Mouse (Mus musculus): ENCODE measurements around the gene Tmem222. TPM values are rescaled to one million over a fixed set of nuclear protein-coding genes. Genes with fewer than 3 reads are reported as not detected.

Gene Tmem222
- total and polyA plus RNA-seq, 3 experiments: 51.8 to 69.2 TPM; not detected in 1

GRCm38 (mm10) chr4:133285950-133286349 is 8.4 kb upstream of the Tmem222 start (continued):
- TF ChIP-seq HCFC1 (IDR thresholded peaks at IDR 0.05; ENCODE audit: low read depth, low read length): peak; percentile 52; the same call in 1 of the 2 replicates
- TF ChIP-seq POLR2AphosphoS2 (IDR thresholded peaks at IDR 0.05; ENCODE audit: low read length): peak; percentile 38; the same call in 1 of the 2 replicates
- peak; percentile 98 for TF ChIP-seq MAX (IDR thresholded peaks at IDR 0.05; ENCODE audit: low read length)
- peak; percentile 100 for TF ChIP-seq TCF12 (IDR thresholded peaks at IDR 0.05; ENCODE audit: low read depth, low read length)
- peak; percentile 98 for TF ChIP-seq SIN3A (IDR thresholded peaks at IDR 0.05; ENCODE audit: low read length)
- TF ChIP-seq RCOR1 (IDR thresholded peaks at IDR 0.05; ENCODE audit: low read depth, low read length): peak; percentile 90
- TF ChIP-seq ELF1 (IDR thresholded peaks at IDR 0.05; ENCODE audit: low read depth, low read length): 0 out of 2 replicates have a peak, but pooled peaks have one; percentile 30
- no peak for TF ChIP-seq SMC3 (IDR thresholded peaks at IDR 0.05; ENCODE audit: low read depth, low read length)
- no peak for TF ChIP-seq CTCF (IDR thresholded peaks at IDR 0.05 in 2 of 3, conservative IDR thresholded peaks at IDR 0.05 in 1 of 3; ENCODE audit: control insufficient read depth in 1 of 3, insufficient read depth in 1 of 3, low read depth in 2 of 3, low read length in 3 of 3, poor library complexity in 1 of 3, severe bottlenecking in 1 of 3)
- no peak for TF ChIP-seq ZMIZ1 (IDR thresholded peaks at IDR 0.05; ENCODE audit: low read depth, low read length)
- TF ChIP-seq JUND (IDR thresholded peaks at IDR 0.05; ENCODE audit: low read depth, low read length): no peak
- TF ChIP-seq POLR2A (IDR thresholded peaks at IDR 0.05; ENCODE audit: control insufficient read depth in 1 of 2, insufficient read depth in 1 of 2, low read depth in 1 of 2, low read length in 2 of 2, poor library complexity in 1 of 2): no peak
- no peak for TF ChIP-seq E2F4 (IDR thresholded peaks at IDR 0.05; ENCODE audit: borderline replicate concordance, low read depth, low read length)
- peak; percentile 99 for TF ChIP-seq MXI1 (IDR thresholded peaks at IDR 0.05; ENCODE audit: low read depth, low read length)
- 0 out of 4 replicates have a peak, but pooled peaks of 1 of the 2 experiments have one; percentile 26 for TF ChIP-seq USF2 (IDR thresholded peaks at IDR 0.05; ENCODE audit: borderline replicate concordance in 1 of 2, insufficient read depth in 1 of 2, low read depth in 1 of 2, low read length in 2 of 2)
- TF ChIP-seq MYB (IDR thresholded peaks at IDR 0.05; ENCODE audit: low read depth, low read length): peak; percentile 39; the same call in 1 of the 2 replicates
- peak; percentile 95 for TF ChIP-seq ETS1 (IDR thresholded peaks at IDR 0.05; ENCODE audit: low read depth, low read length)
- peak; percentile 87 for TF ChIP-seq USF1 (IDR thresholded peaks at IDR 0.05; ENCODE audit: low read depth, low read length)
- no peak for TF ChIP-seq CHD1 (IDR thresholded peaks at IDR 0.05; ENCODE audit: low read depth, low read length)
- 0 out of 2 replicates have a peak, but pooled peaks have one; percentile 57 for TF ChIP-seq MAZ (IDR thresholded peaks at IDR 0.05; ENCODE audit: low read depth, low read length)

DNA sequence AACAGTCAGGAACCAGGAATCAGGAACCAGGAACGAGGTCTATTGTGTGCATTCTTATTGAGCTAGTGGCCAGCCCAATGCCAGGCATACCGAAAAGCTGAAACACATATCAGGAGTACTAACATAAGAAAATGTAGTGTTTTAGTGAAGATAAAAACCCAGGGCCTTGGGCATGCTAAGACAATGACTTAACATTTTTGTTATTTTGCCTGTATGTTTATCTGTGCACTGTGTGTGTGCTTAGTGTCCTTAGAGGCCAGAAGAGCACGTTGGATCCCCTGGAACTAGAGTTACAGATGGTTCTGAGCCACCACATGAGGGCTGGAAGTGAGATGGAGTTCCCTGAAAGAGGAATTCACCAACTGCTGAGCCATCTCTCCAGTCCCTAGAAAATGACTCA is 7.7 kb upstream of the Tmem222 start:
- Histone ChIP-seq H3K9me3 (replicated peaks; ENCODE audit: insufficient read depth, low read length) (no peaks in the 10 kb centered on the region), H3K27me3 (ENCODE audit: control insufficient read depth in 1 of 2, insufficient read depth in 2 of 2, low read length in 2 of 2) (no peaks in the 10 kb centered on the region), H3K36me3 (ENCODE audit: control insufficient read depth in 1 of 2, insufficient read depth in 2 of 2, low read length in 2 of 2) (peaks cover 0 to 39% of the 10 kb centered on the region in 2 experiments; a peak in 2 of 4 replicates), H3K9ac (ENCODE audit: control insufficient read depth, low read depth, low read length, poor library complexity, severe bottlenecking) (no peak overlapping the region), H3K79me2 (ENCODE audit: control insufficient read depth, insufficient read depth, low read length, poor library complexity) (no peaks in the 10 kb centered on the region), H3K4me1 (ENCODE audit: control insufficient read depth in 1 of 2, insufficient read depth in 2 of 2, low read length in 2 of 2) (peaks cover 8 to 43% of the 10 kb centered on the region in 2 experiments), H3K27ac (ENCODE audit: control insufficient read depth, low read depth, low read length) (peak overlapping the region; percentile 36), H3K4me3 (ENCODE audit: control insufficient read depth in 1 of 2, insufficient read depth in 1 of 2, low read depth in 2 of 2, low read length in 2 of 2) (no peak overlapping the region)
- DNase-seq (ENCODE audit: low read depth, low spot score): peak; percentile 60
- TF ChIP-seq ELF1 (IDR thresholded peaks at IDR 0.05; ENCODE audit: low read depth, low read length): no peak
- peak; percentile 31; the same call in 1 of the 2 replicates for TF ChIP-seq GATA1 (IDR thresholded peaks at IDR 0.05; ENCODE audit: low read depth, low read length)
- 0 out of 2 replicates have a peak, but pooled peaks have one; percentile 39 for TF ChIP-seq MYC (IDR thresholded peaks at IDR 0.05; ENCODE audit: low read depth, low read length)
- 0 out of 2 replicates have a peak, but pooled peaks have one; percentile 13 for TF ChIP-seq TCF12 (IDR thresholded peaks at IDR 0.05; ENCODE audit: low read depth, low read length)
- TF ChIP-seq ETS1 (IDR thresholded peaks at IDR 0.05; ENCODE audit: low read depth, low read length): 0 out of 2 replicates have a peak, but pooled peaks have one; percentile 22
- TF ChIP-seq TAL1 (IDR thresholded peaks at IDR 0.05; ENCODE audit: low read length): peak; percentile 23; the same call in 1 of the 2 replicates
- no peak for TF ChIP-seq E2F4 (IDR thresholded peaks at IDR 0.05; ENCODE audit: borderline replicate concordance, low read depth, low read length)
